Mouse (Mus musculus) testis, adult 2 months (tissue): ENCODE measurements at regions not wholly inside any gene's neighbourhood (a gene's known extent, or its start where the extent isn't known, plus 50 kb on each side); places are given as distances from the start of the nearest gene placed in this dataset.

Source experiments
- CTCF ChIP-seq: fragments of 200-500 bp; IDR thresholded peaks from 2 replicates; pipeline ENCODE4 v1.5.1; 2012; ENCODE audit warnings: low read depth, mild to moderate bottlenecking, inconsistent platforms, low read length, moderate library complexity; ENCODE audit not compliant: control insufficient read depth, insufficient read depth, insufficient replicate concordance
- POLR2A ChIP-seq: fragments of 200-500 bp; IDR thresholded peaks from 2 replicates; pipeline ENCODE4 v1.6.1; 2012; ENCODE audit warnings: low read depth, mild to moderate bottlenecking, inconsistent platforms, low read length, moderate library complexity; ENCODE audit not compliant: control insufficient read depth

- TF ChIP-seq CTCF (no peak), POLR2A (no peak)
Observed at GRCm38 (mm10) chr2:160507816-160508564, 137.7 kb upstream of the Top1 start.
